Mouse (Mus musculus): ENCODE measurements around the gene St3gal3.

St3gal3 gene

GRCm38 (mm10) chr4:118134485-118135365 lies at the start of gene St3gal3:
St3gal3 (minus strand) TSS chr4:118134914.
- peak; percentile 89 to 94 for DNase-seq (ENCODE audit: low spot score in 2 of 2)

- no peak for DNase-seq (ENCODE audit: low spot score in 2 of 2)
Observed at GRCm38 (mm10) chr4:118180301-118181080, 45.8 kb upstream of the St3gal3 start.

GRCm38 (mm10) chr4:118179467-118180300 lies 45.0 kb upstream of the St3gal3 start, which contains the start of gene Kdm4a:
Kdm4a (minus strand) TSS chr4:118180043.
- DNase-seq (ENCODE audit: low spot score in 2 of 2), result peak; percentile 84 to 92

- no peak for DNase-seq (ENCODE audit: low spot score in 2 of 2)
Observed at GRCm38 (mm10) chr4:118178952-118179466, 44.3 kb upstream of the St3gal3 start.

- DNase-seq (ENCODE audit: low spot score in 2 of 2), result no peak
Observed at GRCm38 (mm10) chr4:118172461-118172860, 37.7 kb upstream of the St3gal3 start.

- DNase-seq (ENCODE audit: low spot score in 2 of 2), result no peak
Observed at GRCm38 (mm10) chr4:118171006-118171405, 36.3 kb upstream of the St3gal3 start.

- no peak for DNase-seq (ENCODE audit: low spot score in 2 of 2)
Observed at GRCm38 (mm10) chr4:118162123-118162522, 27.4 kb upstream of the St3gal3 start.

GRCm38 (mm10) chr4:118157666-118158065 lies 23.0 kb upstream of the St3gal3 start:
- no peak for DNase-seq (ENCODE audit: low spot score in 2 of 2)

- no peak for DNase-seq (ENCODE audit: low spot score in 2 of 2)
Observed at GRCm38 (mm10) chr4:118156559-118156958, 21.8 kb upstream of the St3gal3 start.

GRCm38 (mm10) chr4:118154889-118155288 lies 20.2 kb upstream of the St3gal3 start:
- no peak for DNase-seq (ENCODE audit: low spot score in 2 of 2)

- no peak for DNase-seq (ENCODE audit: low spot score in 2 of 2)
Observed at GRCm38 (mm10) chr4:118152020-118152785, 17.5 kb upstream of the St3gal3 start.

GRCm38 (mm10) chr4:118150804-118151203 lies 16.1 kb upstream of the St3gal3 start:
- DNase-seq (ENCODE audit: low spot score in 2 of 2), result no peak

- no peak for DNase-seq (ENCODE audit: low spot score in 2 of 2)
Observed at GRCm38 (mm10) chr4:118149956-118150680, 15.4 kb upstream of the St3gal3 start.

- DNase-seq (ENCODE audit: low spot score in 2 of 2), result no peak
Observed at GRCm38 (mm10) chr4:118149055-118149576, 14.4 kb upstream of the St3gal3 start.

GRCm38 (mm10) chr4:118148317-118148687 lies 13.6 kb upstream of the St3gal3 start:
- no peak for DNase-seq (ENCODE audit: low spot score in 2 of 2)

- no peak for DNase-seq (ENCODE audit: low spot score in 2 of 2)
Observed at GRCm38 (mm10) chr4:118147547-118148316, 13.0 kb upstream of the St3gal3 start.

GRCm38 (mm10) chr4:118147090-118147489 lies 12.4 kb upstream of the St3gal3 start:
- DNase-seq (ENCODE audit: low spot score in 2 of 2), result no peak

GRCm38 (mm10) chr4:118144324-118144723 lies 9.6 kb upstream of the St3gal3 start:
- DNase-seq (ENCODE audit: low spot score in 2 of 2), result no peak

GRCm38 (mm10) chr4:118143679-118144078 lies 9.0 kb upstream of the St3gal3 start:
- DNase-seq (ENCODE audit: low spot score in 2 of 2), result no peak
